Mouse (Mus musculus): ENCODE measurements around the gene Ppt1.

Gene Ppt1

GRCm38 (mm10) chr4:122890881-122891481 is 54.9 kb downstream of the Ppt1 start:
- in situ Hi-C loops (cut with MboI; ENCODE audit: unreplicated experiment in 2 of 2), result loop anchor here in 1 of 2 experiments (10.0 to 25.0 kb wide), 2 partner anchors 671 to 1646 kb away; no protein-coding TSS in a partner anchor

GRCm38 (mm10) chr4:122891597-122891996 is 55.6 kb downstream of the Ppt1 start:
- in situ Hi-C loops (cut with MboI; ENCODE audit: unreplicated experiment in 2 of 2), result loop anchor here in 1 of 2 experiments (10.0 to 25.0 kb wide), 2 partner anchors 671 to 1647 kb away; no protein-coding TSS in a partner anchor

- in situ Hi-C loops (cut with MboI; ENCODE audit: unreplicated experiment in 2 of 2), result loop anchor here in 1 of 2 experiments (10.0 to 25.0 kb wide), 2 partner anchors 670 to 1647 kb away; no protein-coding TSS in a partner anchor
These were observed 56.1 kb downstream of the Ppt1 start for GRCm38 (mm10) chr4:122892157-122892556.

GRCm38 (mm10) chr4:122897750-122898149 is 61.7 kb downstream of the Ppt1 start:
- in situ Hi-C loops (cut with MboI; ENCODE audit: unreplicated experiment in 2 of 2), result loop anchor here in 1 of 2 experiments (10.0 to 25.0 kb wide), 2 partner anchors 665 to 1653 kb away; no protein-coding TSS in a partner anchor

- in situ Hi-C loops (cut with MboI; ENCODE audit: unreplicated experiment in 2 of 2), result loop anchor here in 1 of 2 experiments (10.0 to 25.0 kb wide), 2 partner anchors 664 to 1654 kb away; no protein-coding TSS in a partner anchor
These were observed 62.3 kb downstream of the Ppt1 start for GRCm38 (mm10) chr4:122898313-122898712.

GRCm38 (mm10) chr4:122902156-122902555 is 66.1 kb downstream of the Ppt1 start:
- in situ Hi-C loops (cut with MboI; ENCODE audit: unreplicated experiment in 2 of 2), result loop anchor here in 1 of 2 experiments (10.0 kb wide), 2 partner anchors 97 to 1657 kb away; no protein-coding TSS in a partner anchor

- in situ Hi-C loops (cut with MboI; ENCODE audit: unreplicated experiment in 2 of 2), result loop anchor here in 1 of 2 experiments (10.0 kb wide), 2 partner anchors 99 to 1659 kb away; no protein-coding TSS in a partner anchor
These were observed 67.7 kb downstream of the Ppt1 start for GRCm38 (mm10) chr4:122903709-122904108.

- in situ Hi-C loops (cut with MboI; ENCODE audit: unreplicated experiment in 2 of 2), result loop anchor here in 1 of 2 experiments (10.0 kb wide), 2 partner anchors 101 to 1661 kb away; no protein-coding TSS in a partner anchor
These were observed 69.3 kb downstream of the Ppt1 start for GRCm38 (mm10) chr4:122905359-122905758.
